Mouse (Mus musculus): Measurements from ENCODE around the gene Gpd1.

Gene Gpd1

GRCm38 (mm10) chr15:99701999-99702900, 15.1 kb upstream of the Gpd1 start, which contains the start of gene Smarcd1:
Gene Smarcd1 (plus strand): TSS chr15:99702129.
- under 1% methylated on average over 71 of the region's 71 CpGs for WGBS

- 47% methylated on average over 9 of the region's 9 CpGs for WGBS
Observed at GRCm38 (mm10) chr15:99703104-99703503, 14.2 kb upstream of the Gpd1 start.

- WGBS = 33% methylated on average over 5 of the region's 5 CpGs
Observed at GRCm38 (mm10) chr15:99703676-99704040, 13.7 kb upstream of the Gpd1 start.

- WGBS = 10% methylated on average over 23 of the region's 23 CpGs
Observed at GRCm38 (mm10) chr15:99704041-99704681, 13.2 kb upstream of the Gpd1 start.

GRCm38 (mm10) chr15:99704881-99705280, 12.4 kb upstream of the Gpd1 start:
- 20% methylated on average over 7 of the region's 7 CpGs for WGBS

- WGBS = 45% methylated on average over 11 of the region's 11 CpGs
Observed at GRCm38 (mm10) chr15:99705440-99706048, 11.8 kb upstream of the Gpd1 start, which contains the start of gene Gm17349. Gene Gm17349 (minus strand): TSS chr15:99705490.

GRCm38 (mm10) chr15:99708176-99708575, 9.1 kb upstream of the Gpd1 start:
- WGBS = 74% methylated on average over 13 of the region's 13 CpGs

- WGBS = 77% methylated on average over 10 of the region's 10 CpGs
Observed at GRCm38 (mm10) chr15:99710221-99711190, 6.8 kb upstream of the Gpd1 start.

- 60% methylated on average over 3 of the region's 3 CpGs for WGBS
Observed at GRCm38 (mm10) chr15:99711491-99711890, 5.8 kb upstream of the Gpd1 start.

- WGBS = 64% methylated on average over 13 of the region's 13 CpGs
Observed at GRCm38 (mm10) chr15:99712666-99713559, 4.4 kb upstream of the Gpd1 start.

- WGBS = 58% methylated on average over 3 of the region's 3 CpGs
Observed at GRCm38 (mm10) chr15:99713569-99713968, 3.7 kb upstream of the Gpd1 start.

- 64% methylated on average over 4 of the region's 4 CpGs for WGBS
Observed at GRCm38 (mm10) chr15:99714206-99714605, 3.1 kb upstream of the Gpd1 start.

- 34% methylated on average over 7 of the region's 7 CpGs for WGBS
Observed at GRCm38 (mm10) chr15:99714858-99715257, 2.5 kb upstream of the Gpd1 start.

- 19% methylated on average over 13 of the region's 13 CpGs for WGBS
Observed at GRCm38 (mm10) chr15:99715361-99715865, 1.9 kb upstream of the Gpd1 start.

GRCm38 (mm10) chr15:99715982-99716746, 1.2 kb upstream of the Gpd1 start:
- 38% methylated on average over 11 of the region's 11 CpGs for WGBS

GRCm38 (mm10) chr15:99716814-99717213, 501 bp upstream of the Gpd1 start:
- 41% methylated on average over 12 of the region's 12 CpGs for WGBS

GRCm38 (mm10) chr15:99718461-99719021, 1.2 kb downstream of the Gpd1 start:
- 71% methylated on average over 9 of the region's 9 CpGs for WGBS

GRCm38 (mm10) chr15:99719865-99720264, 2.5 kb downstream of the Gpd1 start:
- WGBS = 77% methylated on average over 8 of the region's 8 CpGs

Measured in cerebral cortex, adult 2 months (tissue).